Mouse (Mus musculus): ENCODE measurements at regions not wholly inside any gene's neighbourhood (a gene's known extent, or its start where the extent isn't known, plus 50 kb on each side); places are given as distances from the start of the nearest gene placed in this dataset.

DNA sequence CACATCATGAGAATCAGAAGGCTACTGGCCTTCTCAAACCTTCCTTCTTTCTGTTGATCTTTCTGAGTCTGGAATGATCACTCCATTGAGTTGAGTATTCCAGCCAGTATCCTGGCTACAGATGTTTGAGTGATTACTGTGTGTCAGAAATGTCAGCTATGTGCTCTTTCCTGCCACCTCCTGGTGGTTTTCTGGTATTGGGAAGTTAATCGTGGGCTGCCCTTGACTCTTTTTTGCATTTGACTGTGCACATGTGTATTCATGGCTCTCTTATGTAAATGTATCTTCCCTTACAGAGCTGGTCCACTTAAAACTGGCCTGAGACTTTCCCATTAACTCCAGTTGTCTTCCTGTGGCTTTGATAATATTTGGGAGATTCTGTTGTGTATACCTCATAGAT, 86.6 kb upstream of the Vmn1r26 start:
- no peak overlapping the region for H3K4me3 ChIP-seq
- TF ChIP-seq CTCF (conservative IDR thresholded peaks at IDR 0.05), result peak; percentile 22; the same call in 1 of the 2 replicates
- DNase-seq (ENCODE audit: low spot score in 2 of 2), result no peak
- H3K27ac ChIP-seq, result no peak overlapping the region
